Comparison of ENCODE assay signal across 13 mouse cellular contexts in the genomic region with DNA sequence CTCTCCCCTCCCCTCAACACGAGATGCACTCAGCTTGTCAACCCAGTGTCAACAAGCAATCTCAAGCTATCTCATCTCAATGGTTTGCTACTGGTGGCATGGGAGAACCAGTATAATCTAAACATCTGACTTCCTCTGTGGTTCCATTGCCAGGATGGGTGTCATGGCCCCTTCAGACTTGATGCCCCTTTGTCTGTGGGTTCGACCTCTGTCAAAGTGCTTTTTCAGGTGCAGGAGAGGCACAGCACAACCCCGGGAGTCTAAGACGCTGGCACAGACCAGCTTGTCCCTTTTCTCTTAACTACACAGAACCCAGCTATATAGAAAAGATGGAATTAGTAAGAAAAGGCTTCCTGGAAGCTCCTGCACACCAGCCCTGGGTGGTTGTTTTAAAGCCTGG.
"Had no signal": no experiment of that assay in that cellular context is flagged by ENCODE, and none has a peak within 500 bp of the region (broad histone marks: within the 10 kb centered on the region; RNA-seq: fewer than 3 reads in every experiment).

No protein-coding gene starts in this region.

- H3K4me1 ChIP-seq: midbrain, embryonic 10.5 days; midbrain, embryonic 12.5 days; midbrain, embryonic 15.5 days; neural tube, embryonic 12.5 days had no signal

- H3K9ac ChIP-seq: lung, embryonic 14.5 days; midbrain, embryonic 12.5 days; midbrain, embryonic 15.5 days; neural tube, embryonic 12.5 days had no signal

- H3K27ac ChIP-seq: midbrain, embryonic 10.5 days; midbrain, embryonic 12.5 days; midbrain, embryonic 15.5 days; neural tube, embryonic 12.5 days had no signal

- H3K4me2 ChIP-seq: lung, embryonic 14.5 days; midbrain, embryonic 12.5 days; midbrain, embryonic 15.5 days; neural tube, embryonic 12.5 days had no signal

- H3K9me3 ChIP-seq: midbrain, embryonic 10.5 days; midbrain, embryonic 12.5 days; midbrain, embryonic 15.5 days; neural tube, embryonic 12.5 days had no signal

- DNase-seq: lung, adult 18-20 months; lung, embryonic 14.5 days; lung, postnatal 10 days; lung, postnatal 4 days; right cerebral cortex, postnatal 14 days; spleen, adult 18-20 months; thymus, adult 18-20 months; thymus, postnatal 14 days; thymus, postnatal 36 days had no signal

- H3K36me3 ChIP-seq: midbrain, embryonic 10.5 days; midbrain, embryonic 12.5 days; midbrain, embryonic 15.5 days; neural tube, embryonic 12.5 days had no signal

- ATAC-seq: midbrain, embryonic 15.5 days had no signal

- H3K27me3 ChIP-seq: midbrain, embryonic 12.5 days; midbrain, embryonic 15.5 days; neural tube, embryonic 12.5 days had no signal

- H3K4me3 ChIP-seq: midbrain, embryonic 10.5 days; midbrain, embryonic 12.5 days; midbrain, embryonic 15.5 days; neural tube, embryonic 12.5 days had no signal
